Mouse (Mus musculus) gastrocnemius, postnatal 25 days (tissue): ENCODE data around the gene Diaph3. TPM values are rescaled to one million over a fixed set of nuclear protein-coding genes. Genes with fewer than 3 reads are reported as not detected.
A peak's percentile ranks its signal among the peaks of the same experiment; 100 is the strongest.
"Not testable (repeated sequence)": the region's sequence is repeated elsewhere in the genome, so short reads cannot be mapped to it uniquely, and the experiment has no call there.

Source experiments
- DNase-seq: peaks from one replicate; pipeline ENCODE4 v3.0.0; 2022
- long read RNA-seq, 2 experiments: library from polyadenylated mRNA; stranded (forward); transcript quantifications; one replicate each; pipeline ENCODE4 v2.0.0; 2021
- total RNA-seq, 2 experiments: library from RNA; stranded (reverse); gene quantifications; 1 replicate in 1 of 2; 2 replicates in 1 of 2; pipeline ENCODE4 v1.2.3; 2021

The Diaph3 gene
- total RNA-seq: under 1 TPM; 0.36 to 0.72 TPM
- long read RNA-seq, experiment 1: 0 reads
- long read RNA-seq, experiment 2: 0 reads

GRCm38 (mm10) chr14:87140963-87141486 is at the start of gene Diaph3:
Diaph3 (minus strand) TSS chr14:87141235.
- DNase-seq: peak; percentile 90

- DNase-seq: no peak
Observed at GRCm38 (mm10) chr14:87190685-87191084, 49.6 kb upstream of the Diaph3 start.

GRCm38 (mm10) chr14:87171577-87171976 is 30.5 kb upstream of the Diaph3 start:
- DNase-seq: no peak

- no peak for DNase-seq
Observed at GRCm38 (mm10) chr14:87169151-87169550, 28.1 kb upstream of the Diaph3 start.

GRCm38 (mm10) chr14:87155621-87156238 is 14.7 kb upstream of the Diaph3 start:
- no peak for DNase-seq

- no peak for DNase-seq
Observed at GRCm38 (mm10) chr14:87149684-87150083, 8.6 kb upstream of the Diaph3 start.

GRCm38 (mm10) chr14:87146704-87147103 is 5.7 kb upstream of the Diaph3 start:
- DNase-seq: no peak

GRCm38 (mm10) chr14:87145351-87145750 is 4.3 kb upstream of the Diaph3 start:
- DNase-seq: no peak

- DNase-seq: no peak
Observed at GRCm38 (mm10) chr14:87141777-87142176, 742 bp upstream of the Diaph3 start.

GRCm38 (mm10) chr14:87140327-87140962 is 590 bp downstream of the Diaph3 start:
- peak; percentile 5 for DNase-seq

GRCm38 (mm10) chr14:87126076-87126639 is 14.9 kb downstream of the Diaph3 start:
- no peak for DNase-seq

- no peak for DNase-seq
Observed at GRCm38 (mm10) chr14:87125492-87125891, 15.5 kb downstream of the Diaph3 start.

GRCm38 (mm10) chr14:87123091-87123490 is 17.9 kb downstream of the Diaph3 start:
- no peak for DNase-seq

GRCm38 (mm10) chr14:87121868-87122267 is 19.2 kb downstream of the Diaph3 start:
- no peak for DNase-seq

GRCm38 (mm10) chr14:87110634-87111033 is 30.4 kb downstream of the Diaph3 start:
- DNase-seq: no peak

GRCm38 (mm10) chr14:87099380-87100088 is 41.5 kb downstream of the Diaph3 start:
- no peak for DNase-seq

GRCm38 (mm10) chr14:87098093-87098492 is 42.9 kb downstream of the Diaph3 start:
- no peak for DNase-seq

GRCm38 (mm10) chr14:87091522-87091921 is 49.5 kb downstream of the Diaph3 start:
- no peak for DNase-seq

- no peak for DNase-seq
Observed at GRCm38 (mm10) chr14:87091108-87091507, 49.9 kb downstream of the Diaph3 start.

- DNase-seq: no peak
Observed at GRCm38 (mm10) chr14:87088928-87089327, 52.1 kb downstream of the Diaph3 start.

GRCm38 (mm10) chr14:87088456-87088855 is 52.6 kb downstream of the Diaph3 start:
- DNase-seq: no peak

- no peak for DNase-seq
Observed at GRCm38 (mm10) chr14:87087996-87088395, 53.0 kb downstream of the Diaph3 start.

GRCm38 (mm10) chr14:87084906-87085305 is 56.1 kb downstream of the Diaph3 start:
- DNase-seq: not testable (repeated sequence)
